Mouse (Mus musculus): ENCODE results near the gene Smtnl2. TPM values are rescaled to one million over a fixed set of nuclear protein-coding genes. Genes with fewer than 3 reads are reported as not detected.
A peak's percentile ranks its signal among the peaks of the same experiment; 100 is the strongest.

Smtnl2 gene
- polyA plus RNA-seq, 1 experiment: 20.3 TPM

GRCm38 (mm10) chr11:72425201-72425600 is 13.7 kb upstream of the Smtnl2 start:
- H3K27ac ChIP-seq (ENCODE audit: insufficient read depth, low read depth, low read length): no peak overlapping the region
- no peaks in the 10 kb centered on the region for H3K36me3 ChIP-seq (ENCODE audit: control insufficient read depth, insufficient read depth, low read length)
- no peak overlapping the region for H3K4me3 ChIP-seq (ENCODE audit: insufficient read depth, low read depth, low read length)
- H3K27me3 ChIP-seq (replicated peaks; ENCODE audit: control insufficient read depth, insufficient read depth, low read length): no peaks in the 10 kb centered on the region
- no peaks in the 10 kb centered on the region for H3K4me1 ChIP-seq (ENCODE audit: control insufficient read depth, insufficient read depth, low read length)
- DNase-seq: no peak
- no peak for TF ChIP-seq CTCF (conservative IDR thresholded peaks at IDR 0.05; ENCODE audit: insufficient read depth, insufficient read length, low read depth, low read length)
- no peak for TF ChIP-seq POLR2A (IDR thresholded peaks at IDR 0.05; ENCODE audit: low read depth, low read length)

- peaks cover 3% of the 10 kb centered on the region; the same call in 1 of the 2 replicates for H3K4me1 ChIP-seq (ENCODE audit: control insufficient read depth, insufficient read depth, low read length)
- 76% methylated on average over 4 of the region's 4 CpGs for whole genome bisulfite sequencing
Measured at GRCm38 (mm10) chr11:72423686-72424085, 12.2 kb upstream of the Smtnl2 start.

GRCm38 (mm10) chr11:72421518-72422278 is 10.2 kb upstream of the Smtnl2 start:
- WGBS: 89% methylated on average over 11 of the region's 11 CpGs
- H3K4me3 ChIP-seq (ENCODE audit: insufficient read depth, low read depth, low read length): no peak overlapping the region
- no peaks in the 10 kb centered on the region for H3K36me3 ChIP-seq (ENCODE audit: control insufficient read depth, insufficient read depth, low read length)
- TF ChIP-seq POLR2A (IDR thresholded peaks at IDR 0.05; ENCODE audit: low read depth, low read length) (no peak), CTCF (conservative IDR thresholded peaks at IDR 0.05; ENCODE audit: insufficient read depth, insufficient read length, low read depth, low read length) (no peak)
- no peak overlapping the region for H3K27ac ChIP-seq (ENCODE audit: insufficient read depth, low read depth, low read length)
- peaks cover 12% of the 10 kb centered on the region for H3K4me1 ChIP-seq (ENCODE audit: control insufficient read depth, insufficient read depth, low read length)
- no peak for DNase-seq
- H3K27me3 ChIP-seq (replicated peaks; ENCODE audit: control insufficient read depth, insufficient read depth, low read length): no peaks in the 10 kb centered on the region

More at GRCm38 (mm10) chr11:72423686-72424085, 12.2 kb upstream of the Smtnl2 start:
- H3K4me3 ChIP-seq (ENCODE audit: insufficient read depth, low read depth, low read length): no peak overlapping the region
- TF ChIP-seq CTCF (conservative IDR thresholded peaks at IDR 0.05; ENCODE audit: insufficient read depth, insufficient read length, low read depth, low read length) (no peak), POLR2A (IDR thresholded peaks at IDR 0.05; ENCODE audit: low read depth, low read length) (no peak)
- no peak for DNase-seq
- H3K27me3 ChIP-seq (replicated peaks; ENCODE audit: control insufficient read depth, insufficient read depth, low read length): no peaks in the 10 kb centered on the region
- H3K27ac ChIP-seq (ENCODE audit: insufficient read depth, low read depth, low read length): no peak overlapping the region
- H3K36me3 ChIP-seq (ENCODE audit: control insufficient read depth, insufficient read depth, low read length): no peaks in the 10 kb centered on the region

GRCm38 (mm10) chr11:72420460-72421122 is 9.1 kb upstream of the Smtnl2 start:
- H3K4me1 ChIP-seq (ENCODE audit: control insufficient read depth, insufficient read depth, low read length): peaks cover 12% of the 10 kb centered on the region
- DNase-seq: no peak
- no peaks in the 10 kb centered on the region for H3K27me3 ChIP-seq (replicated peaks; ENCODE audit: control insufficient read depth, insufficient read depth, low read length)
- no peak overlapping the region for H3K27ac ChIP-seq (ENCODE audit: insufficient read depth, low read depth, low read length)
- no peaks in the 10 kb centered on the region for H3K36me3 ChIP-seq (ENCODE audit: control insufficient read depth, insufficient read depth, low read length)
- TF ChIP-seq CTCF (conservative IDR thresholded peaks at IDR 0.05; ENCODE audit: insufficient read depth, insufficient read length, low read depth, low read length): no peak
- TF ChIP-seq POLR2A (IDR thresholded peaks at IDR 0.05; ENCODE audit: low read depth, low read length): no peak
- no peak overlapping the region for H3K4me3 ChIP-seq (ENCODE audit: insufficient read depth, low read depth, low read length)
- 91% methylated on average over 6 of the region's 6 CpGs for WGBS

- no peak overlapping the region for H3K4me3 ChIP-seq (ENCODE audit: insufficient read depth, low read depth, low read length)
- H3K27ac ChIP-seq (ENCODE audit: insufficient read depth, low read depth, low read length): no peak overlapping the region
- H3K4me1 ChIP-seq (ENCODE audit: control insufficient read depth, insufficient read depth, low read length): peaks cover 12% of the 10 kb centered on the region
- 69% methylated on average over 6 of the region's 6 CpGs for WGBS
- H3K36me3 ChIP-seq (ENCODE audit: control insufficient read depth, insufficient read depth, low read length): no peaks in the 10 kb centered on the region
- H3K27me3 ChIP-seq (replicated peaks; ENCODE audit: control insufficient read depth, insufficient read depth, low read length): no peaks in the 10 kb centered on the region
- TF ChIP-seq POLR2A (IDR thresholded peaks at IDR 0.05; ENCODE audit: low read depth, low read length) (no peak), CTCF (conservative IDR thresholded peaks at IDR 0.05; ENCODE audit: insufficient read depth, insufficient read length, low read depth, low read length) (no peak)
- no peak for DNase-seq
Measured at GRCm38 (mm10) chr11:72419006-72419405, 7.5 kb upstream of the Smtnl2 start.

- DNase-seq: peak; percentile 79
- Histone ChIP-seq H3K4me1 (ENCODE audit: control insufficient read depth, insufficient read depth, low read length) (peaks cover 12% of the 10 kb centered on the region), H3K36me3 (ENCODE audit: control insufficient read depth, insufficient read depth, low read length) (no peaks in the 10 kb centered on the region), H3K27me3 (replicated peaks; ENCODE audit: control insufficient read depth, insufficient read depth, low read length) (no peaks in the 10 kb centered on the region), H3K27ac (ENCODE audit: insufficient read depth, low read depth, low read length) (no peak overlapping the region), H3K4me3 (ENCODE audit: insufficient read depth, low read depth, low read length) (no peak overlapping the region)
- 33% methylated on average over 8 of the region's 8 CpGs for WGBS
- TF ChIP-seq POLR2A (IDR thresholded peaks at IDR 0.05; ENCODE audit: low read depth, low read length): no peak
- no peak for TF ChIP-seq CTCF (conservative IDR thresholded peaks at IDR 0.05; ENCODE audit: insufficient read depth, insufficient read length, low read depth, low read length)
Measured at GRCm38 (mm10) chr11:72418227-72418626, 6.7 kb upstream of the Smtnl2 start.

GRCm38 (mm10) chr11:72417376-72417775 is 5.9 kb upstream of the Smtnl2 start:
- Histone ChIP-seq H3K4me3 (ENCODE audit: insufficient read depth, low read depth, low read length) (no peak overlapping the region), H3K27me3 (replicated peaks; ENCODE audit: control insufficient read depth, insufficient read depth, low read length) (no peaks in the 10 kb centered on the region), H3K4me1 (ENCODE audit: control insufficient read depth, insufficient read depth, low read length) (peaks cover 12% of the 10 kb centered on the region), H3K27ac (ENCODE audit: insufficient read depth, low read depth, low read length) (no peak overlapping the region), H3K36me3 (ENCODE audit: control insufficient read depth, insufficient read depth, low read length) (no peaks in the 10 kb centered on the region)
- no peak for DNase-seq
- TF ChIP-seq POLR2A (IDR thresholded peaks at IDR 0.05; ENCODE audit: low read depth, low read length) (no peak), CTCF (conservative IDR thresholded peaks at IDR 0.05; ENCODE audit: insufficient read depth, insufficient read length, low read depth, low read length) (no peak)
- 69% methylated on average over 4 of the region's 4 CpGs for WGBS
